Mouse (Mus musculus) gastrocnemius, postnatal 4 days (tissue): Measurements from ENCODE around the gene Plau. TPM values are rescaled to one million over a fixed set of nuclear protein-coding genes. Genes with fewer than 3 reads are reported as not detected.

ENCODE experiments used
- DNase-seq, 2 experiments: peaks; one replicate each; pipeline ENCODE4 v3.0.0; 2021 to 2022; ENCODE audit warnings: low spot score in 2 of 2, mixed read lengths in 2 of 2
- total RNA-seq, 2 experiments: library from RNA; stranded (reverse); gene quantifications; 2 replicates each; pipeline ENCODE4 v1.2.3; 2021

Gene Plau
- total RNA-seq, 2 experiments from 2014 or later: 25.8 to 28.2 TPM

DNA sequence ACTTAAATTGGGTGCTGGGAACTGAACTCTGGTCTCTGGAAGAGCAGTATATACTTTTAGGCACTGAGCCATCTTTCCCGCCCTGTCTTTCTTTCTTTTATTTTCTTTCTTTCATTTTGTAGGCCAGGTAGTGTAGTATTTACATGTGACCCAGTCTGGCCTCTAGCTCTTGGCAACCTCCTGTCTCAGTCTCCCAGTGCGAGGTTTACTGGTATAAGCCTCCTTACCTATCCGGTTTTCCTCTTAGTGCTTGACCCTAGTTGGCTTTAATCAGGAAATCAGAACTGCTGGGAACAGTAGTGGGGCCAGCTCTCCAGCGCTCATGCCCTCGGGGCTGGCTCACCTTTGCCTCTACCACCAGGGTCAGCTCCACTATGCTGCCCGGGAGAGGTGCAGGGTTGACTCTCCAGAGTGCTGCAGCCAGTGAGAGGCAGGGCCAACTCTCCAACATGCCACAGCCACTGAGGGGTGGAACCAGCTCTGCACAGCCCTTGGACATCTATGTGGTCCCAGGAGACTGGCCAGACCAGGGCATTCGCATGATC is 51.2 kb downstream of the Plau start:
- DNase-seq: no peak

GRCm38 (mm10) chr14:20891941-20892402 is 55.5 kb downstream of the Plau start:
- DNase-seq: no peak

Other genes with a start within 250 kb of the Plau start
- 10 to 100 TPM; 12.6 to 14.3 TPM for gene Usp54, start 195.6 kb upstream of the Plau start, total RNA-seq
- gene Myoz1, start 180.1 kb upstream of the Plau start, total RNA-seq: 1,000 to 10,000 TPM; 1,287 to 1,360 TPM
- gene Synpo2l, start 168.3 kb upstream of the Plau start, total RNA-seq: 100 to 1,000 TPM; 274 to 291 TPM
- gene Sec24c, start 162.4 kb upstream of the Plau start, total RNA-seq: 10 to 100 TPM; 95.4 to 97.9 TPM
- 10 to 100 TPM; 16.0 to 16.4 TPM for gene Fut11, start 141.7 kb upstream of the Plau start, total RNA-seq
- gene Chchd1, start 133.7 kb upstream of the Plau start, total RNA-seq: 10 to 100 TPM; 78.0 to 85.7 TPM
- gene Zswim8, start 129.1 kb upstream of the Plau start, total RNA-seq: 10 to 100 TPM; 81.5 to 83.6 TPM
- gene Ndst2, start 102.1 kb upstream of the Plau start, total RNA-seq: 10 to 100 TPM; 22.8 to 26.7 TPM
- 10 to 100 TPM; 92.5 to 94.3 TPM for gene Camk2g, start 42.6 kb upstream of the Plau start, total RNA-seq
- 100 to 1,000 TPM; 132 to 140 TPM for gene Vcl, start 92.7 kb downstream of the Plau start, total RNA-seq
- 10 to 100 TPM; 58.0 to 58.7 TPM for gene Ap3m1, start 215.8 kb downstream of the Plau start, total RNA-seq
- 10 to 100 TPM; 40.6 to 57.3 TPM for gene Adk, start 215.9 kb downstream of the Plau start, total RNA-seq